Mouse (Mus musculus) ES-Bruce4 (cell line): ENCODE measurements around the gene St6galnac3.

Source experiments
- CTCF ChIP-seq: IDR thresholded peaks from one replicate; pipeline ENCODE4 v1.8.1; 2011; ENCODE audit warnings: low read depth, low read length
- POLR2A ChIP-seq: IDR thresholded peaks from one replicate; pipeline ENCODE4 v1.8.1; 2011; ENCODE audit warnings: low read length; ENCODE audit not compliant: insufficient read depth

DNA sequence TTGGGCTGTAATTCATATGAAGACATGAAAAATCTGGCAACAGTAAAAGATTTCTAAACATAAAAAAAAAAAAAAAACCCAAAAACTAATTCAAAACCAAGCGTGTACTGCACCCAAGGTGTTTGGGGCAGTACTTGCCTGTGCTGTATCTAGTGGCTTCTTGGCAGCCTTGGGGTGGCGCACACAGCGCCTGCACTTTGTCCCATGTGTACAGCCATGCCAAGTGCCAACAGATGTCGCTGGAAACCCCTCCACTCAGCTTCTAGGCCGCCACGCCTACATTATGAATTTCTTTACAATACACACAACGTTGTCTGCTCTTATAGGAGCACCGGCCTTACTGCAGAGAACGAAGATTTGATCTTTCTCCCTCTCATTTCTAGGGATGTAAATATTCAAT is 130.4 kb downstream of the St6galnac3 start:
- TF ChIP-seq POLR2A (no peak), CTCF (no peak)
